Mouse (Mus musculus) E14TG2a.4 (cell line): ENCODE data around the gene 1700011M02Rik.
"Not testable (repeated sequence)": the region's sequence is repeated elsewhere in the genome, so short reads cannot be mapped to it uniquely, and the experiment has no call there.

Source experiments
- CTCF ChIP-seq: conservative IDR thresholded peaks from 2 replicates; pipeline ENCODE4 v1.5.1; 2014; ENCODE audit warnings: low read length
- NANOG ChIP-seq: IDR thresholded peaks from 2 replicates; pipeline ENCODE4 v1.6.1; 2014; ENCODE audit warnings: borderline replicate concordance, low read length, mixed read lengths
- POU5F1 ChIP-seq: IDR thresholded peaks from 2 replicates; pipeline ENCODE4 v1.6.1; 2014; ENCODE audit warnings: low read length, borderline replicate concordance

DNA sequence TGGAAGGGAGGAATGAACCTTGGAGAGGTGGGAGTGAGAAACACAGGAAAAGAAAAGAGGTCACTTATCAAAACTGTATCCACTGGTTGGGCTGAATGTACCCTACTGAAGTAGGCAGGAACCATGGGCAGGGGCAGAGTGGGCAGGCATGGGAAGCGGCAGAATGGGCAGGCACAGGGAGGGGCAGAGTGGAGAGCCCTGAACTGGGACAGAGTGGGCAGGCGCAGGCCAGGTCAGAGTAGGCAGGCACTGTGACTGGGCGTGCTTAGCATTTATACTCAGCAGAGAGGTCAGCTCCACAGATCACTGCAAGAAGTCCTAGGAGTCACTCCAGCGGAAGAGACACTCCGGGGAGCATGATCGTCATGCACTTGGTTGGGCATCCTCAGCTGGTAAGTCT lies 19.4 kb downstream of the 1700011M02Rik start, which contains the start of gene 1700018G05Rik:
- not testable (repeated sequence) for TF ChIP-seq CTCF, POU5F1, NANOG
